Mouse (Mus musculus) megakaryocyte progenitor cell, adult 5-6 weeks (primary cell): Measurements from ENCODE around the gene Dlgap5. TPM values are rescaled to one million over a fixed set of nuclear protein-coding genes. Genes with fewer than 3 reads are reported as not detected.
A peak's percentile ranks its signal among the peaks of the same experiment; 100 is the strongest.

Experiments
- ATAC-seq: replicated peaks from 2 replicates; pipeline ENCODE4 v1.8.0; 2016; ENCODE audit warnings: mild to moderate bottlenecking, moderate TSS enrichment, inconsistent platforms; ENCODE audit not compliant: poor library complexity
- total RNA-seq, 2 experiments: library from RNA; stranded (forward) in 1 of 2; stranded (reverse) in 1 of 2; fragments of 157-497, 149-512 nt in 1 of 2; fragments of 200-1000 nt in 1 of 2; gene quantifications; 2 replicates each; pipeline versions ENCODE4 v1.2.3 to v1.2.4; 2015 to 2017

Gene Dlgap5
- total RNA-seq, 2 experiments from 2014 or later, result 44.2 to 77.0 TPM

DNA sequence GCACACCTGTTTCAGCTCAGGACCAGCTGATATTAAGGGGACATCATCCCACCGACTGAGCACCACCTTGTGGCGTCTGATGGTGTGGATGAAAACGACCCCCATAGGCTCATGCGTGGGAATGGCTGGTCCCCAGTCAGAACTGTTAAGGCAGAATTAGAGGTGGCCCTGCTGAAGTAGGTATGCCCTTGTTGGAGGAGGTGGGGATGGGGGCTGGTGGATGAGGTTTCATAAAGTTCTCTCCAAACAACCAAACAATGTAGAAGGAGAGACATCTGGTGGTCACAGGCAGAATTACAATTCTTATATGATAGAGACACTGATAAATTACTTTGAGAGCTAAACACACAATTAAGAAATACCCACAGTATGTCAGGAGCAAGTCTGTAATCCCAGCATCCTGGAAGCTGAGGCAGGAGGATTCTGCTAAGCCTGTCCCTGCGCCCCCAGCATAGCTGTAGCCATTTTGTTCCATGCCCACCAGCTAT, 22.0 kb downstream of the Dlgap5 start:
- ATAC-seq, result peak; percentile 70

DNA sequence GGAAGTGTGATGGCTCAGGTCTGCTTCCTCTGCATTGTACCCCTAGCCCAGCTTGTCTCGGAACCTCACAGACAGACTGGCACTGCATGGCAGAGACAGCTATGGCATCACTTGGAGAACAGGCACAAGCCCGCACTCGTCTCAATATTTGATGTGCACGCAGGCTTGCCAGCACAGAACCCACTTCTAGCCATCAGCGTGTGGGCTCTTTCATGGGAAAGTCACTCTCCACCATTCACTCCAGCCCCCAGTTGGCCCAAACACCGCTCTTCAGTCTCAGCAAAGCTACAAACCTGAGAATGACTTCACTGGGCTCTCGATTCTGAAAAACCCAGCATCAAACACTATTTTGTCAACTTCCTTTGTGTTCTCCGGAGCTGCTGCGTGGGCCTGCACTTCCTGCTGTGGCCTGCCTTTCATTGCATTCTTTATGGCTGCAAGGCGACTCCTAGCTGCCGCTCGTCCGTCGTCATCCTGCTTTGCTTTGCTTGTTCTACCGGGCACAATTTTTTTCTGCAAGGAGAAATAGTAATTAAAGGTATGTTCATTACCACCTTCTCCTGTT, 22.7 kb downstream of the Dlgap5 start:
- ATAC-seq, result no peak

DNA sequence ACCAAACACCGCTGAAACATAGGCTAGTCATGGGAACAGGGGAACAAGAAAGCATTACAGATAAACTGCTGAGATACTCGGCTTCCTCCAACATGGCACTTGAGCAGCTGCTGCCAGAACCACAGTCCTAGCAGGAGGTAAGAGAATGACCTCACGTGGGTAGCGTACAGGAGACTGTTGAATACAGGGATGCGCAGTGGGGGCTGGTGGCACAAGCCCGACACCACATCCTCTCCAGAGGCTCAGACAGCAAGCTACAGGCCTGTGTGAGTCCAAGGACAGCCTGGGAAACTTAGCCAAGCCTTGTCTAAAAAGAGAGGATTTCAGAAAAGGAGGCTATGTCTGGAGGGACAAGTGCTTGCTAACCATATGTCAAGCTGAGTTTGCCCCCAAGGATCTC, 23.2 kb downstream of the Dlgap5 start:
- ATAC-seq, result no peak

DNA sequence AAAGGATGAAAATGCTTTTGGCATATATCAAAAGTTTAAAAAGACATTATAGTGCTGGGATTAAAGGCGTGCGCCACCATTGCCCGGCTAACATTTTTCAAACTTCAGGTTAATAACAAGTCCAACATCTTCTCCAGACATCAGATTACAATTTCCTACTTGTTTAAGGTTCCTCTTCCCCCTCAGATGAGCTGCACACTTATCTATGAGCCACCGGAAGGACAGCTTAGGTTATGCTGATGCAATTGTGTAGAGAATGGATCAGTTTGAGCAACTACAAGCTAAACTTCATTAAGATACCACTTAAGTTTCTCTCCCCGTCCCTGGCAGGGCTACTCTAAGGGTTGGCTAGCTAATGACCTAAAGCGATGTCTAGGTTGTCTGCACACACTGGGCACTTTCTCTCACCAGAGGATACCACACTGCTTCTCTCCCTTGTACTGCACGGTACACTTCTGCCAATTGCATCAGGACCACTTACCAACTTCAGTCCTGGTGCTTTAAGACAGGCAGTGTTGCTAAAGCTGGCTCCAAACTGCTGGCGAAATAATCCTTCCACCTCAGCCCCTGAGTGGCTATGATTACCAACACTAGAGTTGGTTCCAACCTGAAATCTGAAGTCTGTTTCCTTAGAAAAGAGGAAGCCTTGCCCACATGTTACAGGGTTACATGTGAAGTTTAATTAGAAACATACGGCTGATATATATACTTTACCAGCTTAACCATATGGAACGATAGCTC, 24.7 kb downstream of the Dlgap5 start:
- peak; percentile 82 for ATAC-seq

DNA sequence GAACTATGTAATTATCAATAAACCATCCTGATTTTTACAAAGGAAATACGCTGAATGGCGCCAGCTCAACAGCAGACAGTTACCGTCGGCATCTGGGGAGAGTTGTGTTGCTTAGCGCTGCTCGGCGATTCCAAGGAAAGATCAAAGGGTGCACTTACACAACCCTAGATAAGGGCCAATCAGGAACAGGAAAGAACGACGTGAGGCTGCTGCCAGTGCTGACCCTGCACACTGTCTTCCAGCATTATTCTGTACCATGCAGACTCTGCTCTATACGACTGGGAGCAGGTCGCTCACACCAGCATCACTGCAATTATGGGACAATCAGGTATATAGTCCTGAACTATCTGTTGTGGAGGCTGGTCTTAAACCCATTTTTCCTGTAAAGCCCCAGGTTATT, 32.1 kb downstream of the Dlgap5 start:
- no peak for ATAC-seq

DNA sequence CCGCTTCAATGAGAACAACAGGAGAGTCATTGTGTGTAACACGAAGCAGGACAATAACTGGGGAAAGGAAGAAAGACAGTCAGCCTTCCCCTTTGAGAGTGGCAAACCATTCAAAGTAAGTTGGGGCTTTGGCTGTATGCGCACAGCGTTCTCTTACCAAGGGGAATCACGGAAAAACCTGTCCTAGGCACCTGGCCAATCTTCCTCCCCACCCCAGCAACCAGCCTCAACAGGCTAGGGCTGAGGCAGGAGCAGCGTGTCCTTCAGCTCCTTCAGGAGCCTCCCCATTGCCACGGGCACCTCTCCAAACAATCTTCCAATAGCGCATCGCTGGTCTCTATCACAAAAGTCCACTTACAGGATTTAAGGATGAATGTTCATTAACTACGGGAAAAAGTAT, 33.6 kb downstream of the Dlgap5 start:
- no peak for ATAC-seq

DNA sequence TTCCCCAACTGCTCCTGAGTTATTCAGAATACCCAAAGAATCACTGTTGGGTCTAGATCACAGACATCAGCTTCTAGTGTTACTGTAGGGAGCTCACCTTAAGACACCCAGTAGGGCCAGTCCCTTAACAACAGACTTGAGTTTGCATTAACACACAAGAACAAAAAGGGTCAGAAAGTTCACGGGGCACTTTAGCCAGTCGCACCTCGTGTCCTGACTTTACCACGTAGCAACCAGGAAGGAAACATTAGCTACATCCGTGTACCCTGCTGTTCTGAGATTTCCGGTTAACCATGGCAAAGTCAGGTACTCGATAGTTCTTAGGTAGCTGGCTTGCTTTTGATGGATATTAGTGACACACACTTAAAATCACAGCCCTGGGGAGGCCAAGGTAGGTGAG, 34.3 kb downstream of the Dlgap5 start:
- no peak for ATAC-seq

DNA sequence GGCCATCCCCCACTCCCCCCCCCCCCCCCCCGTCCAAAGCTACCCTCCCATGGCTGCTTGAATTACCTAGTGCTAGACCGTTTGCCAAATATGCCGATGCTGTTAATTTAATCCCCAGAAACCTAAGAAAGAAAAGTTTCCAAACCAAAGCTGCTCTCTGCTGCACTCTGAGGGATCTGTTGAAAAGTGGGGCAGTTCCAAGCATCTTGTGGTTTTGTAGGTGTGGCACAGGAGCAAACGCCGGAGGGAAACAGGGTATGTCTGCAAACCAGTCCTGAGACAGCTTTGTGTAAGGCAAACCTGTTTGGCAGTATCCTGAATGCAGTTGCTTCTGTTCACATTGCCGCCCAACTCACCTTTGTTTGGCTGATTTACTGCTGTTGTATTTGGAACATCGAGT, 39.9 kb downstream of the Dlgap5 start:
- no peak for ATAC-seq

DNA sequence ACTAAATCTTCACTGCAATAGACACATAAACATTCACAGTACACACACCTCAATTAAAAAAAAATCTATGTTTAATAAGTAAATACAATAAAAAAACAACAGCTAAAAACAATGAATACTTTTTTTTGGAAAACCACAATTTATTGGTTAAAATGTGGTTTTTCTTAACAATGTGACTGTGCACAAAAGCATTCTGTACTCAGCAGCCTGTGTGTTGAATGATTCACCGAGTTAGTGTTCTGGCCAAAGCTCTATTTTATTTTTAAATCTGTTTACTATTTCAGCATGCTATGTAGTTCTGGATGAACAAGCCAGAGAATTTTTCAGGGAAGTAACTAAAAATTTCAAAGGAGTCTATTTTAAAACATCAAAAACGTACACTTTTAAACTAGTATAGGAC, 41.7 kb downstream of the Dlgap5 start:
- ATAC-seq, result no peak

DNA sequence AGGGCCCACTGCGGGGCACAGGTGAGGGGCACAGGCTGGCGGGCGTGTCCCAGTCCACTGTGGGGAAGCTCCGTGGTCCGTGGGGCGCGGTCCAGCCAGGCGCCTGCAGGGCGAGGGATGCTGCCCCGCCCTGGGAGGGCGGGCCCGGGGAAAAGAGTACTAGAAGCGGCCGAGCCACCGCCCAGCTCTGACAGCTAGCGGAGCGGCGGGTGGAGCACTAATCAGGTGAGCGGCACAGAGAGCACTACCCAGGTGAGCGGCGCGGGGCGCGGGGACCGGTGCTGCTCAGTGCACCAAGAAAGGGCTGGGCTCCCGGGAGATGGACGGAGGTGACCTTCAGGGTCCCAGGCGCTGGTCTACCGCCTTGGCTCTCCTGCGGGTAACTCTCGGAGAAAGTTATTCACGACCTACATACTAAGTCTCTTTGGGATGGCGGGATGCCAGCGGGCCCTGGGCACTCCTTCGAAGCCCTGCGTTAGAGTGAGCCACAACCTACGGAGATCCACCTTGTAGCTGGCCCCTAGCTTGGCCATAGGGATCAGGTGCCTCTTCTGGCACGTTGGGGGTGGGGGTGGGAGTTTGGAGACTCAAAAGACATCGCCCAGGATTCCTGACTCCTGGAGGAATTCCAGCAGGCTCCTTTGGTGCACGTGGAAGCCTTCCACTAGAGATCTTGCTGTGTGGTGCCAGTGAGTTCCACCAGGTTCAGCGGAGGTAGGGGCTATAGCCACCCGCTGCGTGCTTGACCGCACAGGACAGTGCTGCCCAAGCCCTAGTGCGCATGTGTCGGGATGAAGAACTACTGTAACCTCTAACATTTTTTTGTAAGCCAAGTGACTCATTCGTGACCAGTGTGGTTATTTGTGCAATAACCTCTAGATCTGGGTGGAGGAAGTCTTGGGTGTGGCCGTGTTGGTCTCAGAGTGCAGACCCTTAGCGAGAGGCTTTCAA, 44.2 kb downstream of the Dlgap5 start:
- peak; percentile 94 for ATAC-seq

DNA sequence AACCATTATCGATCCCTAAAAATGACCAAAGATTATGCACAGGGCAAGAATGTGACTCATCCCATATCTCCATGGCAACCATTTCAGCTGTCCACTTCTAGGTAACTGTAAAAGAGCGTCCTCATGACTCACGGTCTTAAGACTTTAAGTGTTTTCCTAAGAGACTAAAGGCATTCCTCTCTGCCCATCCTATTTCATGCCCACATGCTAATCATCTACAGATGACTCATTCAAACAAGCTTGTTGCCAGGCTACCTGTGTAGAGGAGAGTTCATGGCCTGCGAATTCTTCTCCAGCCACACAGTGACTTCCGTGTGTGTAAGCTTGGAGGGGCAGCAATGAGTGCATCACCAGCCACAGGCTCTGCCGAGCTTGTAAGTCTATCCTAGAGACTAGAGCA, 46.5 kb downstream of the Dlgap5 start:
- no peak for ATAC-seq

DNA sequence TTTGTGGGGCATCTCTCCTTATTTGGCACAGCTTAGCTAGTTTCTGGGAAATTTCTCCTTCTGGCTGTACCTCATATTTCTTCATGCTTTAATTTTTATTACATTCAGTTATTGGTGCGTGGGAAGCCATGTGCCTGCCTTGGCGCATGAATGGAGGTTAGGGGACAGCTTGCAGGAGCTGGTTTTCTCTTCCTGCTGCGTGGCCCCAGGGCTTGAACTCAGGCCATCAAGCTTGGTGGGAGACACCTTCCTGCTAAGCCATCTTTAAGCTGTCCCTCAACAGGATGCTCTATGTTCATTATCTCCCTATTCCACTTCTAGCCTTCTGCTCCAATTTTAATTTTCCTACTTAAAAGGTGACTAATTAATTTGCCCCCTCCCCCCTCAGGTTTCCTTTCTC, 47.4 kb downstream of the Dlgap5 start:
- ATAC-seq, result no peak

DNA sequence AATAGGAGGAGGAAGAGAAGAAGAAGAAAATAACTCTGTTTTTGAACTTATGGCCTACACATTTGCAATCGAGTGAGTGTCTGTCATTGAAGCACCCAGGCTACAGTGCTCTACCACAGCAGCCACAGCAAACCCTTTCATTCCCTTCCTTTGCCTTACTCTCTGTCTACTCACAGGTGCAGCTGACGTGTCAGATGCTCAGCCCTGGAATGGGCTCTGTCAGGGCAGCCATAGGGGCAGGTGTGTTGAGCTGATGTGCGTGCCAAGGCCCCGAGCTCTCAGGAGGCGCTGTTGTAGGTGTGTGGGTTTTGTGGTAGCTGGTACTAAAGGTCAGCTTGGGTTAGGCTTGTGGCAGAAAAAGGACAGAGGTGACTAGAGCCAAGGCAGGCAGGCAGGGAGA, 48.5 kb downstream of the Dlgap5 start:
- ATAC-seq, result no peak

DNA sequence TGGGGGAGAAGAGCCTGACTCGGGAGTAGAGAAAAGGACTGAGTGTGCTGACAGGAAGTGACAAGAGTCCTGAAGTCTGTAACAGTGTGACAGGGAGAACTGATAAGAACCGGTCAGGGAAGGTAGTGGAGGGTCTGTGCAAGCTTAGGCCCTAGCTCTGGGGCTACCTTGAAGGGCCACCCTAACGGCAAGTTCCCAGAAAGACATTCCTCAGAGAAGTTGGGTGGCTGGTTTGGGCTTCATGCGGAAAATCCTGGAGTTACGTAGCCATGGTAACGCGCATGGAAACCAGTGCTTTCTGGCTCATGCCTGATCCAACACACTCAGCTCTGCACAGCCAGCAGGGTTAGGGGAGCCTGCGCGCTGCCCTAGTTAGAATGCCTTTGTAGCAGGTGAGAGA, 50.7 kb downstream of the Dlgap5 start, which contains the start of gene Lgals3:
Gene Lgals3 (plus strand): TSS at position 291 of the 400 bp plus-strand sequence.
- peak; percentile 26; the same call in 1 of the 2 replicates for ATAC-seq

DNA sequence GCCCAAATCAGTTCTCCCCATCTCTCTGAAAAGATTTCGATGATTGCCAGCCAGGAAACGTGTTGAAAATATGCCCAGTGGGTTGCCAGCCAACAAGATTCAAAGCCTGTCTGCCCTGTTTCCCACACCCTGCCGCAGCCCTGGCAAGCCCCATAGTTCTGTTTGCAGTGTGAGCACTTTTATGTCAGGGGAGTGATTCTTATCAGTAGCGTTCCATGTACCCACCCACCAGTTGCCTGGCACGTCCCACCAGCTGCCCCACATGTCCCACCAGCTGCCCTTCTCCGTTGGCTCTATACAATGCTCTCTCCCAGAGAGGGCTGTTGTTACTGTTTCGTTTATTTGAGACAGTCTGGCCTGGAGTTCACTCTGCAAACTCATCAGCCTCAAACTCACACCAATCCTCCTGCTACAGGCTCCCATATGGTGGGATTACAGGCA, 51.3 kb downstream of the Dlgap5 start:
- peak; percentile 57 for ATAC-seq

DNA sequence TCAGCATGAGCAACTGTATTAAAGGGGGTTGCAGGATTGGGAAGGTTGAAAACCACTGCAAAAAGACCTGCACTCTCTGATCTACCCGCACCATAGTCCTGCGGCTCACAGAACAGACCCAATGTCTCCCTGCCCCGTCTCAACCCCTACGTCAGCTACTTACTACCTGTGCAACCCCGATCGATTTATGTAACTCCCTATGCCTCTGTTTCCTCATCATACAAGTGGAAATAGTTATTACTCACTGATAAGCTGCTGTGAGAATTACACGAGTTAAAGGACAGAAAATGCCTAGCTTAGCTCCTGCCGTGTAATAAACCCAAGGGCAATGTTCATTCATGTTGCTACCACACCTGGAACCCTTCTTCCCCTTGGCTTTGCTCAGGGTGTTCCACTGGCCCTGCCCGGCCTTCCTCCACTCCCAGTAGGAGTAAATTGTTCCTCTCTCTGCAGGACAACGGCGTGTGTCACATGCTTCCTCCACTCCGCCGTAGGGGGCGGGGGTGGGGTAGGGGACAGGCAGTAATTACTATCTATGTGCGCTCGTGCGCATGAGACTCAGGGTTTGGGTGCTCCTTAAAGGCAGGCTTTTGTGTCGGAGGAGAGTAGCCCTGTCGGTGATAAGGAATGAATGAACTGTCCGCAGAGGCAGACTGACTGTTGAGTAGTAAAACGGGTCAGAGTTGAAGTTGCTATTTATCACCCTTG, 53.3 kb downstream of the Dlgap5 start:
- peak; percentile 69 for ATAC-seq

DNA sequence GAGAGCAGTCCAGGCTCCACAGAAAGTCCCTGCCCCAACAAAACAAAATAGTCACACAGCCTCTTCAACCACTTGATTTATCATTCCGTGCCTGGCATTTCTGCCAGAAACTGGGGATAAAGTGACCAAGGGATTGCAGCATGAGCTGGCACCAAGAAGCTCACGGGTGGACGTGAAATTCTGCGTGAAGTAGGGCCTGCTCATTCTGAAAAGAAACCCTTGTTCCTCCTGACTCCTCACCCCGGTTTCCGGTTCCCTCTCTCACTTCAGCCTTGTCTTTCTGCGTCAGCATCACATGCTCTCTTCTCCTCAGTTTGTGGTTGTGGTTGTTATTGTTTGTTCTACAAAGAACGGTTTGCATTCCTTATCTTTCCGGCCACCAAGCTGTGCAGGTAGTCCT, 56.3 kb downstream of the Dlgap5 start:
- ATAC-seq, result no peak

DNA sequence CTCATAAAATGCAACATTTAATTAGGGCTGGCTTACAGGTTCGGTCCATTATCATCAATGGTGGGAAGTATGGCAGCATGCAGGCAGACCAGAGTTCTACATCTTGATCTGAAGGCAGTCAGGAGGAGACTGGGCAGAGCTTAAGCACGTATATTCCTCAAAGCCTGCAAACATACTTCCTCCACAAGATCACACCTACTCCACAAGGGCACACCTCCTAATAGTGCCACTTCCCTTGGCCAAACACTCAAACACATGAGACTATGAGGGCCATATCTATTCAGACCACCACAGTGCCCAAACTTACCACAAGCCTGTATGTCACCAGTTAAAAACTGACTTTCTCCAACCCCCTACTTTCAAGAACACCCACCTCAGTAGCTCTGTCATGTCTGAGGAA, 56.8 kb downstream of the Dlgap5 start:
- ATAC-seq, result no peak

DNA sequence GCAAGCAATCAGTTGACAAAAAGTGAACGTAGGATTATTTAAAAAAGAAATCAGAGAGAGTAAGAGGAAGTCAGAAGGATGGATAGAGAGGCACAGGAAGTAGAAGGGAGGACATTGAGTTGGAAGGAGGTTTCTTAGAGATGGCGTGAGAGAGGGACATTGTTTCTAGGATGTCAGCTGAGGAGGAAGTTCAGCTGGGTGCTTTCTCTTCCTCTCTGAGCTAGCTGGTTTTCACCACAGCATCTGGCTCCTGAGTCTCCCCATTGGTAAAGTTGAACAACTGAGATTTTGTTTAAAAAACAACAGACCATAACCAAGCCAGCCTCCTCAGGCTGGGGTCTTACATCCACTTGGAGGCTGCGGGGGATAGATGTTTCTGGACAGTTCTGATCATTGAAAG, 58.6 kb downstream of the Dlgap5 start:
- peak; percentile 52 for ATAC-seq

DNA sequence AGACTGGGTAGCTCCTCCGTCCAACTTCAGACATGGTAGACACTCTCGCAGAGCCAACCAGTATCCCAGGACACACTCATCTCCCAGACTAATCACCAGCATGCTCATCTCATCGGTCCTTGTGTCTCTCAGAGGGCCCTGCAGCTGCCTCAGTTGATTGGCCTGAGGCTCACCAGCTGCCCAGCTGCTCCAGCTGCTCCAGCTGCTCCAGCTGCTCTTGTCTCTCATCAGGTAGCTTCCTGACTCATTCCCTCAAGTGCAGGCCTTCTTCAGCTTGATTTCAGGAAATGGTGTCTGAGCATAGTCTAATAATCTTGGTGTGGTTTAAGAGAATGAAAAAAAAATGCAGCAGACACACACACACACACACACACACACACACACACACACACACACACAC, 61.6 kb downstream of the Dlgap5 start:
- ATAC-seq, result no peak

DNA sequence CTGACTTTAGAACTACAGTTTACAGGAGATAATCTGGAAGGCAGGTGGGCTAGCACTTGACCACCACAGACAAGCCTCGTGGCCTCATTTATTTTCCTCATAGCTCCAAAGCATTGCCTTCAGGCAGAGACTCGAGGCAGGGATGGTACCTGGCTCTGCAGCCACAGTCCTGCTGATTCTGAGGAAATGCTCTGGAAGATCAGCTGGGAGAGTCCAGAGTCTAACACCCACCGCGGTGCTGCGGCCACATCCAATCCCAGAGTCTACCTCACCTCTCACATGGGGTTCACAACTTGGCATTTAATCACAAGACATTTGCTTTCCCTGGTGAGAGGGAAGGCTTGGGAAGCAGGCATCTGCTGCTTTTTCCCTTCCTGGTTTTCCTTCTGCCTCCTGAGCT, 63.3 kb downstream of the Dlgap5 start:
- no peak for ATAC-seq
